Mouse (Mus musculus) olfactory bulb, adult 2 months (tissue): ENCODE results near the gene Iqch.

ENCODE experiments used
- CTCF ChIP-seq: fragments of 200-500 bp; IDR thresholded peaks from 2 replicates; pipeline ENCODE4 v1.5.1; 2012; ENCODE audit warnings: low read depth, mild to moderate bottlenecking, low read length, moderate library complexity; ENCODE audit not compliant: insufficient read depth
- POLR2A ChIP-seq: fragments of 200-500 bp; IDR thresholded peaks from 2 replicates; pipeline ENCODE4 v1.6.1; 2012; ENCODE audit warnings: mild to moderate bottlenecking, low read depth, low read length, moderate library complexity; ENCODE audit not compliant: insufficient read depth

DNA sequence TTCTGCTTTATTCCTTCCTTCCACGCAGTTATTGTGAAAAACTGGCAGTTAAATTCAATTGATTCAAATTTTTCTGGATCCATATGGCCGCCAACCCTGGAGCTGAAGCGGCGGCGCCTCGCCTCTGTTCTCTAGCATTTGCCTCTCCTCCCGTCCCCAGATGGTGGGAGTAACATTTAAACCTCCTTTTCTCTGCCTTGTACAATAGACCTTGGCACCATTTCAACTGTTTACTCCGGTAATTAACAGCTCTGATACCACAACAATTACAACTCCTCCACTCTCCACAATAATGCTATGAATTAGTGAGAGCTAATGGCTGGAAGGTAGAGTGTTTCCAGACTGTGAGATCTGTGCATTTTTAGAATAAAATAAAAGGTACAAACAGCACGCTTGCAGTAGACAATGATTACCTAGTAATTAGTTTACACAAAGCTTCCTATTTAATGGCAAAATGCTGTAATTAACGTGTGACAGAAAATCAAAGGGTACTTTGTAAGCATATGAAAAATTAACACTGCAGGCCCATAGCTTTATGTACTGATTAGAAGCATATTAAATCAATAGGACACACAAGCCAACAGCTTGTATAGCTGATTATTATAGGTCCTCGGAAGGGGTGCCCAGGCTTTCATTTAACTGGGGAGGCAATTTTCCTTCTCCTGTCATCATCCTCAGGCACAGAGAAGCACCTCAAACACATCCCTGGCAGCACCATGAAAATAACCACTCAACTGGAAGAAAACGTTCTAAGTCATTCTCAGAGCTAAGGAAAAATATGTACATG lies 111.6 kb downstream of the Iqch start:
- TF ChIP-seq CTCF, result no peak
- no peak for TF ChIP-seq POLR2A
